Mouse (Mus musculus) lung, adult 18-20 months (tissue): ENCODE results near the gene Pde3b.
"Not testable (repeated sequence)": the region's sequence is repeated elsewhere in the genome, so short reads cannot be mapped to it uniquely, and the experiment has no call there.

ENCODE experiments used
- DNase-seq, 2 experiments: peaks; one replicate each; pipeline ENCODE4 v3.0.0; 2022; ENCODE audit warnings: mixed read lengths in 2 of 2

The Pde3b gene

DNA sequence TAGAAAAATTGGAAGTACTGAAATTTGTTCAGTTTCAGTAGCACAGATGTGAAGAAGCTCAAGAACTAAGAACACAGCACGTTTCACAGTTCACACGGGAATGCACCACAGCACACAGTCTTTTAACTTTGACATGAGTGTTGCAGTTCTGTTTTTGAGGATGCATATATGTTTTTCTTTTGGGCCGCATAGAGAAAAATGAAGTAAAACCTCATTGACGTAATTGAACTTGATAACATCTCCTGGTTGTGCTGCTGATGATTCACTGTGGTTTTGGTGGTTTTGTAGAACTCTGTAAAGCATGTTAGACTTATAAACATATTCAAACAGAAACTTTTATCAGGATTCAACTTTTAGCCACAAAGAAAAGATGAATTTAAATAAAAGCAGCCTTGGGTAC, 64.7 kb downstream of the Pde3b start:
- no peak for DNase-seq

DNA sequence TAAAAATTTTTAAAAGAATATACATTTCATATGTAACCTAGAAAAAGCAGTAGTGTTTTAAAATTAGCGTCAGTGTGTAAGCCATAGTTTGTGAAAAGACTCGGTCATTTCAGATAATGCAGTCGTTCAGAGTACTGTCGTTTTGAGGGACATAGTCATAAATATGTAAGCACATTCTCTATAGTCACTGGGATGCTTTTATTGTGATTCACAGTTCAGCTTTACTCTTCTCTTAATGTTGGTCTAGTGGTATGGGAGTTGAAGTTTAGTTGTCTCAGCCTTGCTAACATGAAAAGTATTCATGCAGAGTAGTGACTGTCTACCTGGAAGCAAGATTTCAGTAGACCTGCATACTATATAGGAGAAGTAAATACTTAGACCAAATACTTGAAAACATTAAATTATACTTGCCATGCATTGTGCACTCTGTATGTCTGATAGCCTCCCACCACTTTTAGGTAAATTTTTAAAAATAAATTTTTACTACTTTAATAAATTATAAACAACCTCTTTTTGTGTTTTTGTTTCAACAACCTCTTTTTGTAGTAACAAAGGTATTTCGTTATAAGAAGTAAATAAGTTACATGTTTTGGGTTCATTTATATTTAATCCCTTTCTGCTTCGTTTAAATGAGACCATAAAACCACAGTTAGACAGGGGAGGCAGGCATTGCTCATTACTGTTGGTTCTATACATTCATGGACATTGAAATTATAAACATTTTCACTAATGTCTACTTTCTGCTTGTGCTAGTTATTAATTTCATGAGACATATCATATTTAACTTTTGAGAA, 65.3 kb downstream of the Pde3b start:
- DNase-seq: no peak

DNA sequence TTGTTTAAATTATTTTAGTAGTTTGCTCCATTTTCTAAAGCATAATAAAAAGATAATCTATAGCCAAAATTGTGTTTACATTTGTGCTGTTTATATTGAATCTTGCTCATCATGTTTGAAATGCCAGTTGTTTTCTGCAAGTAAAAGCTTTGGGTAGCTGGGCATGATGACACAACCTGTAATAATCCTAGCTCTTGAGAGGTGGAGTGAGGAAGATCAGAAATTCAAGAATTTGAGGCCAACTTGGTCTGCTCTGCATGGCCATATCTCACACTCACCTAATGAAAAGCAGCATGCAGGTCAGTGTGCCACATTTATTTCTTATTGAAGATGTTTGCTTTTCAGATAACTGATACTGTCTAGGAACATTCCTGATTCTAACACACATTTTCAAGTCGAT, 65.9 kb downstream of the Pde3b start:
- DNase-seq: no peak

DNA sequence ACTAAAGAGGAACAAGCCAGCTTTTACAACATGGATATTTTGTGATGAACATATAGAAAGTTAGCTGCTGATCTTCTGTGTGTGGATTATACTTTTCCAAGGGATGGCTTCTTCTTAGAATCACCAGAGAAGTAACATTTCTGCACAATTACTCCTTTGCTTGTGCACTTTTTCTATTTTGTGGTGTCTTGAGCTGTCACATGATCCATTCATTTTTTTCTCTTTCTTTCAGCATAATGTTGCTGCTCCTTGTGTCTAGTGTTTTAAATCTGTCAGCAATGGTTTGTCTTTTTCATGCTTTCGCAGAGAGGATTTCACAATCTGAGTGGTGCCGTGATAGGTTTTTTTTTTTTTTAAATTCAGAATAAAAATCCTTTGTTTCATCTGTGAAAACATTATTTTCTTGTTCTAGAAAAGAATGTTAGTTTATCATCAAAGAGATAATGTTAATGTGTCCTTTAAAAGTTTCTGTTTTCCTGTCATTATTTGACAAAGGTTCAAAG, 66.4 kb downstream of the Pde3b start:
- DNase-seq: no peak

- DNase-seq: no peak
These were observed 77.5 kb downstream of the Pde3b start for GRCm38 (mm10) chr7:114492540-114492939.

DNA sequence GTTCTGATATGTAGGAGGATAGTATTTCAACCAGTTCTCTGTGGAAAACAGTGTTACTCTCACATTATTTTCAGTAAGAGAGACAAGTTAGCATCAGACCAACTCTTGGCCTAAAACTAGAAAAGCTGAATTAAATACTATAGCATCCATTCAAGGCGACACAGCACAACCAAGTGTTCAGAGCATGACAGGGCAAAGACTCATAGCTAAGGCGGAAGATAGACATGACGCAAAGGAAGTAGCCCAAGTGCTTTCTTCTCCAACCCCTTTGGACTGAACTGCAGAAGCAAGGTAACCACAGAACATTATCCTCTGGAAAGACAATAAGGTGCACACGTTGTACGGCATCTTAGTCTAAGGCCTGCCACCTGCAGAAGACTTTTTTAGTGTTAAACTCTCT, 79.0 kb downstream of the Pde3b start:
- no peak for DNase-seq

DNA sequence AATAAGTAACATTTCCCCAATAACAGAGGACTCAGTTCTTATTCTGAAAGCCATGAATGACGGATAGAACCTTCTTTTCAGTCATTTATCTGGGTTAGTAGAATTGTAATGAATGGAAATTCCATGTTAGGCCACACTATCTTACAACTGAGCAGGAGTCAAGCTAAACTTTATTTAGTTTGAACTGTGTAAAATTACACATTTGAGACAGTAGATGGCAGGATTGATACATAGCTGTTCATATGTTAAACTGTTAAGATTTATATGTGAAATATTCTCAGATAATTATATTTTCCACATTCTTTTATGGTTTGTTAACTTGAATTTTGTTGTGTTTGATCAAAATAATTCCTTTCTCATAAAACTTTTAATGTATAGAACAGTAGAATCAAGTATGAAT, 84.2 kb downstream of the Pde3b start:
- no peak for DNase-seq

DNA sequence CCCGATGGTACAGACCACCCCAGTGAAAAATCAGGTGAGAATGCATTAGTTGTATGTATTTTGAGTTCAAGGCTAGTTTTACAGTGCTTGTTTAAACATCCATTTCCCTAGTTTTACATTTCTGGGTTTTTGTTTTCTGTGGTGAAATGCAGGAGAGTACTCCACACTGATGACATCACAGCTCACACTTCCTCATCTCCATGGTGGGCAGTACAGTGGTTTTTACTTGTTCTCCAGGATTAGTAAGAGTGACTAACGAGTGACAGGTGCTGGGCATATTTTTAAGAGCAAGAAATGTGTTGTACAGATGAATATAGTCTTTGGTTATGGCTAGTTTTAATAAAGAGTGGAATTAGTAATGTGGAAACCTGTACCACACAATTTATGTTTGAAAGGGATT, 93.8 kb downstream of the Pde3b start:
- DNase-seq: no peak

- DNase-seq: no peak
These were observed 105.0 kb downstream of the Pde3b start for GRCm38 (mm10) chr7:114520122-114520521.

DNA sequence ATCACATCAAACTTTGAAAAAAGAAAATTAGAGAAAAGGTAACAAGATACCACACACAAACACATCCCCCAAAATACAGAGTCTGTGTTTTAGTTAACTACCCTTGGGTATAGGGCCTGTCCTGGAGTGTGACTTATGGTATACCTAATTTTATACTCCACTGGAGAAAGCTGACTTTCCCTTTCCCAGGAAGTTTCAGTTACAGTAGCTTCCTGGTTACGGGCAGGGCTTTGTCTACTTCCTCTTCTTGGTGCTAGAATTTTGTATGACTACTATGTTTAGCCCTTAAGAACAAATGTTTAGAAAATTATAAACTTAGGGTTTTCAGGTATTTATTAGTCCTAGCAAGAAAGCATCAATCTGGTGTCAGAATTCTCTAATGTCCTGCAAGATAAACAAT, 111.2 kb downstream of the Pde3b start:
- DNase-seq: no peak

GRCm38 (mm10) chr7:114536179-114536578, 121.1 kb downstream of the Pde3b start:
- DNase-seq: peak; percentile 15 to 51

- peak; percentile 92 to 94 for DNase-seq
These were observed 147.6 kb downstream of the Pde3b start, which contains the start of gene Cyp2r1 for GRCm38 (mm10) chr7:114562531-114563241. Gene Cyp2r1, minus strand, starts transcription at chr7:114562972.

GRCm38 (mm10) chr7:114573866-114574265, 158.8 kb downstream of the Pde3b start:
- DNase-seq: not testable (repeated sequence)

DNA sequence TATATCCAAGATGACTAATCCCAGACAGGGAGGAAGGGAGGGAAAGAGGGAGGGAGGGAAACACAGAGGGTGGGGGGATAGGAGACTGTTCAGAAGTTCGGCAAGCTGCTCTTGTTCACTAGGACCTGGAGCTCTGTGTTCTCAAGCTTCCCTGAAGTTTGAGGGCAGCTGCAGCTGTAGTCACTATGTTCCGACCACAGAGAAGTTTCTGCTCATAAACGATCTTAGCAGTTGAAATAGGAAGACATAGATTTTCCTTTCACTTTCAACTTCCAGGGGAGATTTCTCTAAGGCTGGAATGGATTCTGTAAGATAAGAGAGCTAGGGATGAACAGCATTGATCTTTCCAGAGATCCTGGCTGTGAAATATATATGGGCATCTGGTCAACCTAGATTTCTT, 161.8 kb downstream of the Pde3b start:
- no peak for DNase-seq

DNA sequence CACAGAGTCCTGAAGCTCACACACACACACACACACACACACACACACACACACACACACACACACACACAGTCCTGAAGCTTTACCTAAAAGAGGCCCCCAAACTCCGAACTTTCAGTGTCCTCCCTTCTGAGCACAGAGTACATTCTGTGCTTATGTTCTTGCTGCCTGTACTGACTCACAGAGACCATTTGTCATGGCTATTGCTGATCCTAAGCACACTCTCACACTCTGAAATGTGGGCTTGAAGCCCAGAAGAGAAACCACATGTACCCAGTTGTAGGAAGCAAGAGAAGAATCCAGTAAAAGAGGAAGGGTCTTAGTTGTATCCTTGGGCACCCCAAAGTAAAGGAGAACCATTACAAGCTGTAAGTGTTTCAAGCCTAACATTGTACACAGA, 162.6 kb downstream of the Pde3b start:
- DNase-seq: no peak

GRCm38 (mm10) chr7:114580426-114580825, 165.3 kb downstream of the Pde3b start:
- peak in 1 of 2 experiments; percentile 30 for DNase-seq

DNA sequence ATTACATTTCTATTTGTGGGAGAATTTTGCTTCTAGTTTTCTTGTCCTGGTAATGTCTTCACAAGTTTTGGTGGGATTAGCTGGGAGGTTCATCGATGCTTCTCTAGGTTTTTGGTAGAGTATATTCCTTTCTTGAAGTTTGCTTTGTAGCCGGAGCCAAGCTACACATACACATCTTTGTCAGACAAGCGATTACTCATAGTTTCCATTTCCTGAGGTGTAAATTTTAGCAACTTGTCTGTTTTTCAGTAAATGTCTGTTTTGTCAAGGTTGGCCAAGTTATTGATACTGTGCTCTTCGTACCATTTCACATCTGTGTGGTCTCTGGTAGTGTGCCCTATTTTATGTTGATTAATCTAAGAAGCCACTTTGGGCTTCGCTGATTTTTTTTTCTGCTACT, 166.1 kb downstream of the Pde3b start:
- no peak for DNase-seq

DNA sequence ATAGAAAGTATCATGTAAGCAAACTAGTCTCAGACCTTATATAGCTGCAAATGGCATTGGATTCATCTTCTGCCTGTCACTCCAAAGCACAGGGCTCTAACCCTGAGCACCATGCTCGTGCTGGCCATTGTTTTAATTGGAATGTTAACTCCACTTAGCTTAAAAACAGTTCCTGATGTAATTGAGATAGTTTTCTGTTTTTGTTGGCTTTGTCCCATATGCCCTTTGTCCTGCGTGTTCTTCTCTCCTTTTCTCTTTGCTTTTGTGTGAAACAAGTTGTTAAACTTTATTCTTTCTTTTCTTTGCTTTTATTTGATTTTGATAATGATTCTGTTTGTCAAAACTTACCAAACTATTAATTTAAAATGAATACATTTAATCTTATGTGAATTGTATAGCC, 167.4 kb downstream of the Pde3b start:
- DNase-seq: no peak
